Mouse (Mus musculus) mesoderm, embryonic 11.5 days (tissue): ENCODE measurements around the gene Helq.

Experiments used
- DNase-seq: peaks from one replicate; pipeline ENCODE4 v3.0.0-alpha.2; 2012; ENCODE audit warnings: low read depth, low spot score

Helq gene

DNA sequence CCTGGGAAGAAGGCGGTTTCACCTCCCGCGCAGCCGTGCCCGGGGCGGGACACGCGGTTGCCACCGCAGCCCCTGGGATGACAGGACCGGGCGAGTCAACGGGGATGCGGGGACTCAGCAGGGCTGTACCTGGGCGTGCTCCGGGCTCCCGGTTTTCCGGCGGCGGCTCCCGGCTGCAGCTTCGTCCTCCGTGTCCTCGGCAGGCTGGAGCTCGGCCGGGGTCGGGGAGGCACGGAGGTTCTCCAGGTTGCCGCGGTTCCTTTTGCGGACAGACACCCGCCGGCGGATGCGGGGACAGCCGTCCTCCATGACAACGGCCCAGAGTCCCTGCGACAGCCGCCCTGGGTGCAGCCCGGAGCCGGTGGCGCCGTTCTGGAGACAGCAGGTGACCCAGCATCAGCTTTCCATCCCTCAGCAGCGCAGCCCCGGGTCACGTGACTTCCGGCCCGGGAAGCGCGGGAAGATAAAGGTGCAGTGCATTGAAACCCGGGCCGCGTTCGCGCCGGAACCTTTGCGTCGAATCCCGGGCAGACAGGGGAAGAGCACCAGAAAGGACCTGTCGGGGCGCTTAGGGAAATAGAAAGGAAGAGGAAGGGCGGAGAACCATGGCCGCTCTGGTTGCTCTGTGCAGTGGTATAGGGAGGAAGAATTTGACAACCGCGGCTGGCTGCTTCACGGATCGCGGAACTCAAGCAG is at the start of gene Helq, which contains the start of gene Mrps18c:
Helq (minus strand) TSS at position 434 of the 696 bp plus-strand sequence.
Mrps18c (plus strand) TSS at position 463 of the 696 bp plus-strand sequence.
- peak; percentile 94 for DNase-seq

DNA sequence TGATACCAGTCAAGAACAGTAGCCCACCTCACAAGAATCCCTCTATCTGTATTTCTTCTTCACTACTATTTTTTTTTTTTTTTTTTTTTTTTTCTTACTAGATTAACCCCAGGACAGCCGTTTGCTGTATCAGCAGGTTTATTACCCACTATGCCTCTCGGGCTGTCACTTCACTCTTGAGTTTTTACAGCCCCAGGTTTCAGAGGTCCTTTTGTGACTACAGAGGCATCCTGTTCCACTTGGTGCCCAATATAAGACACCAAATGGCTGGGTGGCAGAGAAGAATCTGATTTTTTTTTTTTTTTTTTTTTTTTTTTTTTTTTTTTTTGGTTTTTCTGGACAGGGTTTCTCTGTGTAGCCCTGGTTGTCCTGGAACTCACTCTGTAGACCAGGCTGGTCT is 48.7 kb upstream of the Helq start:
- DNase-seq, result no peak

DNA sequence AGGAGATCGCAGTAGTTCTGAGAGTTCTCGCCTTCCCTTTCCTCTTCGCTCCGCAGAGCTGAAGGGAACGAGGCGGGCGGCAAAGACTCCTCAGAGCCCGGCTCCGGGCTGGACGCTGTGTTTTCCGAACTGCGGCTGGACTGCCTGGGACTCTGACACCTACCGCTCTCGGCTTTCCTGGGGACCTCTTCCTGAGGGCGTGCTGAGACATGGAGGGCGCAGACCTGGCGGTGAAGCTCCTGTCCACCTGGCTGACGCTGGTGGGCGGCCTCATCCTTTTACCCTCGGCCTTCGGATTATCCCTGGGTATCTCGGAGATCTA is 48.2 kb upstream of the Helq start:
- DNase-seq, result no peak

DNA sequence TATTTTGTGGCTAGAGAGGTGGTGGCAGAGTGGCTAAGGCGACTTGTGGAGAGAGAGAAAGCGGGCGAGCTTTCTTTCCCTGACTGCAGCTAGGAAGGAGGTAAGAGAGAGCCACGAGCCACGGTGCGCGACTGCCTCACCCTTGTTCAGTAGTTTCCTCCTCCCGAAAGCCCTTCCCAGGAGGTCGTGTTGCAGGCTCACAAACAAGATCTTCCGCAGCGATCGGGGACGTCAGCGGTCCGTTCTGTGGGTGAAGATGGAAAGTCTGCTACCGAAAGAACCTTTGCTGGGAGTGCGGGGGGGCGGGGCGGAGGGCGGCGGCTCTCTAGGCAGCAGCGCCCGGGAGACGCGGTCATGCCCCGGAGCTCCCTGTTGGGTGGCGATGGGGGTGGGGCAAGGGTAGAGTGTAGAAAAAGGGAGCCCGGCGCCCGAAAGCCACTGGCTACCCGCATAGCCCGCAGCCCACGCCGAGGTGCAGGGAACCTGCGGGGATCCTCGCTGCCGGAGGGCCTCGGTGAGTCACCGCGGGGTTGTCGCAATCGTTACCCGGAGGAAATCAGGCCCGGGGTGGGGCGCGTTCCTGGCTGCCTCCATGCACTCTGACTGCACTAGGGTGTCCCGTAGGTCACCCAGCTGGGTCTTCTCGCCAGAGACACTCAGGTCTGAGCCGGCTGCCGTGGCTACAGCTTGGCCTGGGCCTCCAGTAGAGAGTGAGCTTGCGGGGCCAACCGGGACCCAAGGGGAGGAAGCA is 47.6 kb upstream of the Helq start:
- peak; percentile 48 for DNase-seq

DNA sequence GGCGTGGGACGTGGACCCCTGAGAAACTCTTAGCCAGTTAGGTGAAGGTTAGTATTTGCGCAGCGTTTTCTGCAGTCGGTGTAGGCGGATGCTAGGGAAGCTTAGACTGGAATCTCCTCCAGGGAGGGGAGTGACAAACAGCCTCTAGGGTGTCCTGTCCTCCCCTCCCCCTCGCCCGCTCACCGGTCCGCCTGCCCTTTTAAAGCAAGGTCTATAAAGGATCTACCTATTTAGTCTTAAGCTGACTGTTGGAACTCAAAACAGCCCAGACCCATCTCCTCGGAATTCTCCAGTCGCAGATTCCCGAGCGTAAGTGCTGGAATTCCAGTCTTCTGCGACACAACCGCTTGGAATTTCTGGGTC is 47.1 kb upstream of the Helq start, which contains the start of gene Gpat3:
Gpat3 (plus strand) TSS at position 229 of the 363 bp plus-strand sequence.
- DNase-seq, result peak; percentile 43

DNA sequence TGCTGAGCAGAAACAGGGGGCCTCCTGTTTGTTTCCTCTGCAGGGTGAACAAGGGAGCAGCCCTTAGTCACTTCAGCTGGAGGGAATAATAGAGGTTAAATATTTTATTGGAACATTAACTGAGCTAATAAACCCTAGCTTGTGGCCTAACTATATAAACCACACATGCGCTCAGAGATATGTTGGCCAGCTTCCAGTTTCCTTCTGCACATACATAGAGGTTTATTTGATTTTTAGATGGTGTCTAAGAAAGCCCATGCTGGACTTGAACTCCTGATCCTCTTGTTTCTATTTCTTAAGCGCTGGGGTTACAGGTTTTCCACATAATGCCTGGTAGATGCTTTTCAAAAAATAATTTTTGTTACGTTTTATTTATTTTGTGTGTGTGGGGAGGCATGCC is 46.1 kb upstream of the Helq start:
- DNase-seq, result no peak

DNA sequence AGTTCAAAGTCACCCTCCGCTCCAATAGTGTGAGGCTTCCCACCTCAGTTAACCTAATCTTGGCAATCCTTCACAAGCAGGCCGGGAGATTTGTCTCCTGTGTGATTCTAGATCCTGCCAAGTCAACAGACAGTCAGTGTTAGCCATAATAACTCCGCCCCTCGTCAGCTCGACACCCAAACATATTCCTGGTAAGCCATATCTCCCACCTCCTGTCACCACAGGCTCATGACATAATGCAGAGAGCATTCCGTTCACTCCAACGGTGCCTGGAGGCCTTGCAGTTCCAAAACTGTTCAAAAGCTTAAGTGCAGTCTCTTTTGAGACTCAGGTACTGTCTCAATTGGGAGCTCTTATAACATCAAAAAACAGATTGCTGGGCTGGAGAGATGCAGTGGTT is 39.5 kb upstream of the Helq start:
- no peak for DNase-seq

DNA sequence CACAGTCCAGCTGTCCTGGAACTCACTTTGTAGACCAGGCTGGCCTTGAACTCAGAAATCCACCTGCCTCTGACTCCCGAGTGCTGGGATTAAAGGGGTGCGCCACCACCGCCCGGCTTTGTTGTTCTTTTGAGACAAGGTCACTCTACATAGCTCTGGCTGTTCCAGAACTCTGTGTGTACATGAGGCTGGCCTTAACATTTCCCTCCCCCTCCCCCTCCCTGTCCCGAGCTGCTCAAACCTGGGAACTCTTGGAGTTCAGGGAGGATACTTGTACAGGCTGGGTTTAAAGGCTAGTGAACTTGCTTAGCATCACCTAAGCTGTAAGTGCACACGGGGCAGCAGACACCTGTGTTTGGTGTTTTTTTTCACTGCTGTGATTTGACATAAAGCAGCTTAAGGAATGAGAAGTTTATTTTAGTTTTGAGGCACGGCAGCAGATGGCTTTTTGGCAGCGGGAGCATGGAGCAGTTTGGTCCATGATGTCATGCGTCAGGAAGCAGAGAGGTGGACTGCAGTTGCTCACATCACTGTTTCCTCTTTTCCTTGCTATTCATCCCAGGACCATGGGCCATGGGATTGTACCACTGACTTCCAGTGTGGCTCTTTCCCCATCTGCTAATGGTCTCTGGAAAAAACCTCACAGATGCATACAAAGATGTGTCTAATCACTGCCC is 37.6 kb upstream of the Helq start:
- no peak for DNase-seq

DNA sequence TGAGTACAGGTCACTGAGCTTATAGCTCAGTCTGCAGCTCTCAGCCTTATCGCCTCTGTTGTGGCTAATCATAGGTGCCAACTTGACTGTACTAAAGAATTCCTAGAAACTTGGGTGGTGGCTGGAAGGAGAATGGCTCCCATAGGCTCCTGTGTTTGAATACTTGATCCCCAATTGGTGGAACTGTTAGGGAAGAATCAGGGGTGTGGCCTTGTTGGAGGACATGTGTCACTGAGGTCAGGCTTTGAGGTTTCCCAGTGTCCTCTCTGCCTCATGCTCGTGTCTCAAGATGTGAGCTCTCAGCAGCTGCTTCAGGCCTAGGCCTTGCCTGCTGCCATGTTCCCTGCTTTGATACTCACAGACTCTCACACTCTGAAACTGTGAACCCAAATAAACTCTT is 35.4 kb upstream of the Helq start:
- DNase-seq, result no peak

DNA sequence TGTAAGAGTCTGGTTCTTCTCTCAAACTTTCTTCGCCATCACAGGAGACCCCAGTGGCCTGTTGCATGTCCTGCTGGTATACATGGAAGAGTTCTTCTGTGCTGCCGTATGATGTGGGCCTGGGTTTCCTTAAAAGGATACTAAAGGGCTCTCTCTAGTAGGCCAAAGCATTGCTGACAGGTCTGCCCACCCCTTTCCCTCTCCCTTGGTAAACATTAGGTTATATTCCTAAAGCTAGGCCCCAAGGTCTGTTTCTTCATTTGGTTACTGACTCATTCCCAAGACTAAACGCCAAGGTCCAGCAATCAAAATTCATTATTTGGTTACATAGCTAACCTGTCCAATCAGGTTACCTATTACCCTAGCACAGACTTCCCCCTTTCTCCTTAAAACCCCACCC is 34.3 kb upstream of the Helq start:
- no peak for DNase-seq

DNA sequence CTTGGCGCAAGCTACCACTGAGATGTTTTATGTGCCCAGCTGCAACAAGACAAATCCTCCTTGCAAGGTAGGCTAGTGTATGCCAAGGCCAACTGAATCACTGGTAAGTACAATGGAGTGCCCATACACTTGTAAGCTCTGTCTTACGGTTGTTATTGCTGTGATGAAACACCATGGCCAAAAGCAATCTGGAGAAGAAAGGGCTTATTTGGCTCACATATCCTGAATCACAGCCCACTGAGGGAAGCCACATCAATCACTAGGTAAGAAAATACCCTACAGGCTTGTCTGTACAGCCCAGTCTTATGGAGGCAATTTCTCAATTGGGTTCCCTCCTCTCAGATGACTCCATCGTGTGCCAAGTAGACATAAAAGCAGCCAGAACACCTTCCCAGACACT is 30.3 kb upstream of the Helq start:
- no peak for DNase-seq

DNA sequence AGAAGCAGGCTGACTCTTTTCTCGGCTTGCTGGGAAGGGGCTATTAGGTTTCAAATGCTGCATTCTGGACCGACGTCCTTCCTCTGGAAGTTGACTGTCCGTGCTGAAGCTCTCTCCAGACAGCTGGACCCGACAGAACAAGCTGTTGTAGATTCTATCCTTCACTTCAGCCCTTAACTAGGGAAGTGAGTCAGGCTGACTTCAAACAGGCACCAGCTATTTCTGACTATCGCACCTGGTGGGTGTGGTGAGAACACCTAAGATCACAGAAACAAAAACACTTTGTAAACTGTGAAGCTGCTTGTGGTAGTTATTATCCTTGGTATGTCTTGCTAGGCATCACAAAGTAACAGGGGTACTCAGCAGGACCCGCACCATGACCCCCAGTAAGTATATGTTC is 28.1 kb upstream of the Helq start:
- no peak for DNase-seq

DNA sequence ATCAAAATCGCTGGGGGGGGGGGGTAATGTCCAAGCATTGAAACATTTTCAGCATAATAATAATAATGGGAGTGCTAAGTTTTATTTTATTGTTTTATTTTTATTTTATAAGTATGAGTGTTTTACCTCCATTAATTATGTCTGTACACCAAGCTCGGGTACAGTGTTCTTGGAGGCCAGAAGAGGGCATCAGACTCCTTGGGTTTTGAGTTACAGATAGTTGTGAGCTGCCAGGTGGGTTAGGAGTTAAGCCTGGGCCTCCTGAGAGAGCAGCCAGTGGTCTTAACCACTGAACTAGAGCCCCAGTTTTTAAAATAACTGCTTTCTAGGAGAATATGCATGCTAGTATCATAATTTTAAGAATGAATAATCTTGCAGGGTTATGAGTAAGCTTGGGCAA is 27.6 kb upstream of the Helq start:
- no peak for DNase-seq

DNA sequence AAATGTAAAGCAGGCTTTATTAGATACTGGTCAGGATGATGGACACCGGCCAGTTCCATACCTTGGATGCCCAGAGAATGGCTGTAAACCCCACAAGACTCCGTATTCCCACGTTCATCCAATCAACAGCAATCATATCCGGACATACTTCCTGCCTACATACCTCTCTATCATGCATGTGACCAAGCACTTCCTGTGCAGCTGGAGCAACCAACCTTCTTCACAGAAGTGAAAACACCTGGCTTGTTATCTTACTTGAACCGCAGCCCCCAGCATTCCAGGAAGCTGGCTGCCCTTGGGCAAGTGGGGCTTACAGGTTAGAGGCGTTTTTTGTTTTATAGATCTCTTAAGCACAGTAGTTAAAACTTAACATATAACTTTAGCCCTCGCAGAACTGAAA is 24.4 kb upstream of the Helq start:
- no peak for DNase-seq

DNA sequence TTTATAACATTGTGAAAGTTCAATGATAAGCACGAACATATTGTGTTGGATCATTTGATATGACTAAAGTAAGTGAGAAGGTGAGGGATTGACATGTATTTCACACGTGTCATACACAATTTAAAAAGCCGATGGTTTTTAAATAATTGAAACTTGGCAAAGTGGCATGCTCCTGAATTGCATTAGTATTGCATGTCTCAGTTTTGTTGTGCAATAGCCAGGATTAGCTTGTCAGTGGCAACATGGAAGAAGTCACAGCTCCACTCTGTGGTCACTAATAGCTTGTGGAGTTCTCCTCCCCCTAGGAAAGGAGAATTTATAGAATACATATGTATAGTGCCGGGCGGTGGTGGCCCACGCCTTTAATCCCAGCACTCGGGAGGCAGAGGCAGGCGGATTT is 23.0 kb upstream of the Helq start:
- DNase-seq, result no peak

DNA sequence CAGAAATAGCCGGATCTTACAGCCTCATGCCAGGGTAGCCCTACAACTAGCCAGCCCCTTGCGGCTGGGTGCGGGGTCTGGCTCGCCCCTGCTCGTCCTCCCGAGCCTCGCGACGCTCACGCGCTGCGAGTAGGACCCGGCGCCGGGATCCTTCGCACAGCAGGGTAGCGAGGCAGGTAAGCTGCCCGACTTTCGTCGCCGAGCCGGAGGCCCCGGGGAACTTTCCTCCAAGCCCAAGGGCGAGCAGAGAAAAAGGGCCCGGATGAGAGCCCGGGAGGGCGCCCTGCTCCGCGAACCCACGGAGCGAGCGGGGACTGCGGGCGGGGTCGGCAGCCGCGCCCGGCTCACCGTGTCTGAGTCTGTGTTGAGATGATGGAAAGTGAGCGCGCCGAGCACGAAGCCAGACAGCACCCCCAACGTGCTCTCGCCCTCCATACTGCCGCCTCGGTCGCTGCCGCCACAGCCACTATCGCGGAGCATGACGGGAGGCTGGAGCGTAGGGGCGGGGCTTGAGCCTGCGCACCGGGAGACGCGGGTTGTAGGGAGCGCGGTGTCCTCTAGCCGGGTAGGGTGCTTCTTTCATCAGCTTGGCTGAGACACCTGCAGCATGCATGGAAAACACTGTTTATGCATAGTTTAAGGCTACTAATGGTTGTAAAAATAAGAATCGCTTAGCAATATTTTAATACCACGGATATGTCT is 22.2 kb upstream of the Helq start, which contains the start of gene Abraxas1:
Abraxas1 (minus strand) TSS at position 483 of the 702 bp plus-strand sequence.
- DNase-seq, result peak; percentile 82

DNA sequence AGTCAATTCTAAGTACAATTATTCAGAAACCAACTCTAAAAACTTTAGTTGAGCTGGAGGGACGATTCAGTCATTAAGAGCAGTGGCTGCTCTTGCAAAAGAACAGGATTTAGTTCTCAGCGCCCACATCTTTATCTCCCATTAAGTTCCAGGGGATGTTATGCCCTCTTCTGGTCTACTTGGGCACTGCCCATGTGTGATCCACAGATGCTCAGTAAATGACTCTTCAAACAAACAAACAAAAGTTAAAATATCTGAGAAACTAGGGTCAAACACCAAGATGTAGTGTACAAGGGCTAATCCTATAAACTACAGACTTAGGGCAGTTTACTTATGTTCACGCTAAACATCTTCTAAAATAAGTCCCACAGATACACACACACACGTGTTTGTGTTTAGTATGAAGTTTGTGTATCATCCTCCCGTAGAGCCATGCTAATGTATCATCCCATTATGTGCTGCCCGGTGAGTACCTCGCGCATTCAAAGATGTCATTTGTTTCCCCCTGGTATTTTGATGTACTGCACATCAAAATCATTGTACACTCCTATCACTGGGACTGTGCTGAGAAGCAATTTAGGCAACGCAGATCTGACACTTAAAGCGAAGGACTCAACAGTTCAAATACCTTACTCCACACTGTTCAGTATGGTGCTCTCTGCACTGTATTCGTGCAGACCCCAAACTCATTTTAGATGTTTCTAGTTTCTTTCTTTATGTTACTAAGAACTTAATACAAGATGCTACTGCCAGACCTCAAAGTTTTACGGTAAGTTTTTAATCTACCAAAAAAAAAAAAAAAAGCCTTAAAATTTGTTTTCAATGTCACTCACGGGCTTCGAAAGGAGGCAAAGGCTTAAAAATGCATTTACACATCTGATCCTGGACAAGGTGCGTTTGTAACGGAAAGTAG is 21.4 kb upstream of the Helq start:
- DNase-seq, result no peak

DNA sequence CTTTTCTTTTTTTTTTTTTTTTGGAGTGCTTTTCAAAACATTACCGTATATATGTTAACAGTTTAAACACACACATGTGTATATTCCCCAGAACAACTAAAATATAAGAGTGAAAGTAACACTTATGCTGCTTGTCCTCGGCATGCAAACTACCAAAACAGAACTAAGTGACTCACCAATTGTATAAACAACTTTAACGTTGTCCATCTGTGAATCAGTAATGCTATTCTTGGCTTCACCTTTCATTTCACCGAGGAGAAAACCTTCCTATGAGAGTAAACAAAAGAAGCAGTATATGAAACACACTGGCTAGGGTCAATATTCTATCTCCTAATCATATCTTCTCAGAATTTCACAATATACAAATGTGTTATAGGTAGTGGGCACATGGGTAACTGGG is 19.9 kb upstream of the Helq start:
- DNase-seq, result no peak

DNA sequence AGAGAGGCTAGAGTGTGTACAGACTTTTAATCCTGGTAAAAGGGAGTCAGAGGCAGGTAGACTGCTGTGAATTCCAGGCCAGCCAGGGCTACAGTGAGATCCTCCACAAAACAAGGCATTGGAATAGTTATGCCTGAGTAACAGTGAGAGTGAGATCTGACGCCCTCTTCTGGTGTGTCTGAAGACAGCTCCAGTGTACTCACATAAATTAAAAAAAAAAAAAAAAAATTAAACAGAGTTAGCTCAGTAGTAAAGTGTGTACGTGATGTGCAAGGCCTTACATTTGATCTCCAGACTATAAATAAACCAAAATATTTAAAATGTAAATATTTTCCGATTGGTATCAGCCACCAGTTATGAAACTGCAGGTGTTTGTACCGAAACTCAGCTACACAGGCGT is 4.3 kb downstream of the Helq start:
- no peak for DNase-seq

DNA sequence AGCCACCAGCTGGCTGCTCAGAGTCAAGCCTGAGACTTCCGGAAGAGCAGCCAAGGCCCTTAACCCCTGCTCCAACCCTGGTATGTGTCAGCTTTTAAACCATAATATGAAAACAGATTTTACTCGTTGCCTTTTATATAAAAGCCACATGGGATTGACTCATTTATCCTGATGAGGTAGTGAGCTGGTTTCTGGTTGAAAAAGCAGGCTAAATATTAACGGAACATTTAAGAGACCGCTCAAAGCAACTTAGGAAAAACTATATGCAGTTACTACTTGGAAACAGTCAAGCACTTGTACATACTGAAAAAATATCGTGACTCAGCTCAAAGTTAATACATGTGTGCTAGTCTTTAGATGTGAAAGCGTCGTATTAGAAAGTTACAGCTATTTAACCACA is 6.1 kb downstream of the Helq start:
- DNase-seq, result no peak

DNA sequence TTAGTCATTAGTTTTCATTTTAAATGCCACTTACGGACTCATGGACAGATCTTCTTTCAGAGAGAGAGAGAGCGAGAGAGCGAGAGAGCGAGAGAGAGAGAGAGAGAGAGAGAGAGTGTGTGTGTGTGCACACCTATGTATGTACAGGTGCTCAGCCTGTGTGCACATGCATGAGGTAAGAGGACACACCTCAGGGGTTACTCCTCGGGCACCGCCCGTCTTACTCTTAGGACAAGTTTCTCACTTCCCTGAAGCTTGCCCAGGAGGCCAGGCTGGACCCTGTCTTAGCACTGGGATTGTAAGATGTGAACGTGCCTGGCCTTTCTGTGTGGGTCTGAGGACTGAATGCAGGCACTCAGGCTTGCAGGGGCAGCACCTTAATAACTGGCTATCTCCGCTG is 10.9 kb downstream of the Helq start:
- no peak for DNase-seq
